Mouse (Mus musculus) T-helper 17 cell (primary cell): ENCODE measurements around the gene Olfml1.

Experiments
- in situ Hi-C, 2 experiments: fragments of 300-600 bp; cut with MboI, MseI; formaldehyde crosslinking; loops; 1 replicate in 1 of 2; 2 replicates in 1 of 2; pipeline ENCODE4 v1.15.1; 2025; ENCODE audit warnings: high pct_unique_total_duplicates in 2 of 2

Olfml1 gene

GRCm38 (mm10) chr7:107594857-107595402 lies 27.7 kb downstream of the Olfml1 start, which contains the start of gene Ppfibp2:
Gene Ppfibp2, plus strand, starts transcription at chr7:107595207.
- in situ Hi-C loops = no loop called here

DNA sequence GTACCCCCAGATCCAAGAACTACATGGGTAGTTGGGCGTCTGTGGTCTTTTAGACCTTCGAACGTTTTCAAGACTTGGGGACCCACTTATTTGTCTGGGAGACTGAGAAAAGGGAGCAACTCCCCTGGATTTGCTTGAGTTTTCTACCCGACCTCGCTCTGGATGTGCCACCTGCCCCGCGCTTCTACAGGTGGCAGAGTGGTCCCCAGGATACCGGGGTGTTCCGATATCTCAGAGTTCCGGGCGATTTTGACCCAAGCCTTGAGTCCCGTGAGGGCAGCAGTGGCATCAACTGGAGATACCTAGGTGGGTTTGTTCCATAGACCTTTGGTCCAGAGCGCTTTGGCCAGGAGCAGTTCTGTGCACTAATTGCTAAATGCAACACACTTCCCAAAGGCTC lies 28.2 kb downstream of the Olfml1 start:
- in situ Hi-C loops = no loop called here

DNA sequence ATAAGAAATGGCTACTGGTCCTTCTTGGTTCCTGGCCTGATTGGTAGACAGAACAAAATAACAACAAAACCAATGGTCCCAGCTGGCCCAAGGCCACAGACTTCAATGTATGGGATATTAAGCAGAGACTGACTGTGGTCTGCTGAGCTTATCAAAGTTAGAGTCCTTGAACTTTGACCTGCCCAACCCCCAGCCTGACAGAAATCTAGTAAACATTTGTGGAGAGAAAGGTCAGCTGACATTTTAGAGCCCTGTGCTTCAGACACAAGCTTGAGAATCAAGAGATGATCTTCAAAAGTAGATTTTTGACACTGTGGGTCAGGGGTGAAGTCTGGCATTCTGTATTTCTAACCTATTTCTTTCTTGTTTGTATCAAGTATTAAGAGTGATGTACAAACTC lies 29.5 kb downstream of the Olfml1 start:
- in situ Hi-C loops = no loop called here

- in situ Hi-C loops = no loop called here
Observed at GRCm38 (mm10) chr7:107597956-107598355, 30.7 kb downstream of the Olfml1 start.

DNA sequence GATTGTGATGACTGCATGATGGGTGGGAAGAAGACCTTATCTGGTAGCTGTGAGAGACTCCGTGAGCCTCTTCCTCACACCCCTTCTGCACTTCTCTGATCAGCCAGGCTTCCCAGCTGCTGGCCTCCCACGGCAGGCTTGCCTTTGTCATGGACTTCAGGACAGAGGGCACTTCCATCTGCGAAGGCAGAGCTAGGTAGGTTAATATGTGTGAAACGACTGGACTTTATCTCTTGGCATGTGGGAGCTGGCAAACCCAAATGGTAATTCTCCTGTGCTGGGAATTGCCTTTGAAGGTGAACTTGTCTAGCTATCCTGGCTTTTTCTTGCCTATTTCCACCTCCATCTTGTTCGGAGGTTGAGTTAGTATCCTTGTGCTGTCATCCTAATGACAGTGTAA lies 33.4 kb downstream of the Olfml1 start:
- in situ Hi-C loops = loop anchor here in 1 of 2 experiments (10.0 kb wide), 1 partner anchor 1354 kb away; the partner anchor contains the start of gene Tub

DNA sequence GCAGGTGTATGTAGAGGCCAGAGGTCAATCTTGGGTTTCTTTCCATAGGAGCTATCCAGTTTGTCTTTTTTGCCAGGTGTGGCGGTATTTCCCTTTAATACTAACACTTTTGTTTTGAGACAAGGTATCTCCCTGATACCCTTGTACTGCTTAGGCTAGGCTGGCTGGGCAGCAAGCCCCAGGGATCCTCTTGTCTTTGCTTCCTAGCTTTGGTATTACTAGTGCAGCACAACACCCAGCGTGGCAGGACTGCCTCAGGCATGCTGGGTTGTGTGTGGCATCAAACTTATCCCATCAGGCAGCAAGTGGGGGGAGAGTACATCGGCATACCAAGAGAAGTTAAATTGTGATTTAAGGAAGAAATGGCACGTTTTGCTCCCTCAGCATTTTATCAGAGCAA lies 35.3 kb downstream of the Olfml1 start:
- in situ Hi-C loops = loop anchor here in 1 of 2 experiments (10.0 kb wide), 1 partner anchor 1352 kb away; the partner anchor contains the start of gene Tub

- in situ Hi-C loops = loop anchor here in 1 of 2 experiments (10.0 kb wide), 1 partner anchor 1352 kb away; the partner anchor contains the start of gene Tub
Observed at GRCm38 (mm10) chr7:107602913-107603312, 35.7 kb downstream of the Olfml1 start.

- in situ Hi-C loops = loop anchor here in 1 of 2 experiments (10.0 kb wide), 1 partner anchor 1347 kb away; the partner anchor contains the start of gene Tub
Observed at GRCm38 (mm10) chr7:107607766-107608165, 40.5 kb downstream of the Olfml1 start.

DNA sequence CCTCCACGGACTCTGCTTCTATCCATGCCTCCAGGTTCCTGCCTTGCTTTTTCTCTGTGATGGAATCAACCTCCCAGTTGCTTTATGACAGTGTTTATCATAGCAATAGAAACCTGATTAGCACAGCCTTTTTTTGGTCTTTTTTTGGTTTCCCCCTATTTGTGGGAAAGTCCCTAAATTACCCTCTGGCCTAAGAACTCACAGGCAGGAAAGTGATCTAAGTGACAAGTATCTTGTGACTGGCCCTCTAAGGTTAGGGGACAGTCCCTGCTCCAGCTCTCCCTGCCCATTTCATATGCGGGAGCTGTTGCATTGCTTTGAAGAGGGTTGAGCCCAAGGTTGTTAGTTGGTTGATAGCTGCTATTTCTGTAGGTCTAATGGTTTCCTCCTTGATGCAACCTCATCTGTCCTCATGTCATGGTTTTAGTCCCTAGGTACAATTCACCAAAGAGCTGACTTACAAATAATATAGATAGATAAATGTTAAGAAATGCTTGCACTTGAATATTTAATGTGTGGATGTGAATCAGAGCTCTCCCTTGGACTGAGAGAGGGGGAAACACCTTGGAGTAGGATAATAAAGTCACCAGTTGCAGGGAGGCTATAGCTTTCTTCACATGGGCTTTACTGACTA lies 42.5 kb downstream of the Olfml1 start:
- in situ Hi-C loops = loop anchor here in 1 of 2 experiments (10.0 kb wide), 1 partner anchor 1345 kb away; the partner anchor contains the start of gene Tub

- in situ Hi-C loops = no loop called here
Observed at GRCm38 (mm10) chr7:107610880-107611279, 43.6 kb downstream of the Olfml1 start.

GRCm38 (mm10) chr7:107618028-107618992 lies 51.1 kb downstream of the Olfml1 start:
- in situ Hi-C loops = no loop called here

DNA sequence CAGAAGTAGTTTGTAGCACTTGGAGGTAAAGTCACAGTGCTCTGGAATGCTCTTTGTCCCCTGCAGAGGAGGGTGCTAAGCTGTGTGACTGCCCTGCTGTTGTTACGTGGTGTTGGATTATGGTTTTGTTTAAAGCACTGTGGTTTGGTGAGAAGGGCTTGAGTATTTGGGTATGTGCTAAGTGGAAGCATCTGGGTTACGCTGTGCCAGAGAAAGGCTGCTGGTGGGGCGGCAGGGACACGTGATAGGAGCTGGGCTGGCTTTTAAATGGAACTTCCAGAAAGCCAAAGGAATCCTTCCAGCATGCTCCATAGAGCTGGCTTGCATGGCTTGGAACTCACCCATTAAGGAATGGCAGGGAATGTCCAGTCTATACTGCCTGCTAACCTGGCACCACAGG lies 52.0 kb downstream of the Olfml1 start:
- in situ Hi-C loops = no loop called here

DNA sequence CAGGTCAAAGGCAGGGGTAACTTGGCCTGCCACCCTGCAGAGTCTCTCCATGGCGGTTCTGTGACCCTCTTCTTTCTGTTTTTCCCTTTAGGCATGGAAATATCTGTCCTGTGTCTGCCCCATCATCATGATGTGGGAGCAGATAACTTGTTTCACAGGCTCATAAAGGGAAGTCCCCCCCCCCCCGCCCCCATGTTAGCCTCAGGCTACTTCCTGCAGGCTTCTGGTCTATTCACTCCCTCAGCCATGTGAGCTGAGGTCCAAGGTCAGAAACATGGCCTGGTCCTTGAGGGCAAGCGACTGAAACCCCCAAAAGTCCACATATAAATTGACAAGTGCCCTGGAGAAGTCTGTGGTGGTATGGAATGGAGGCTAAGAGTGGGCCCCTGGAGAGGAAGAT lies 52.9 kb downstream of the Olfml1 start:
- in situ Hi-C loops = no loop called here

- in situ Hi-C loops = no loop called here
Observed at GRCm38 (mm10) chr7:107624432-107624831, 57.2 kb downstream of the Olfml1 start.

DNA sequence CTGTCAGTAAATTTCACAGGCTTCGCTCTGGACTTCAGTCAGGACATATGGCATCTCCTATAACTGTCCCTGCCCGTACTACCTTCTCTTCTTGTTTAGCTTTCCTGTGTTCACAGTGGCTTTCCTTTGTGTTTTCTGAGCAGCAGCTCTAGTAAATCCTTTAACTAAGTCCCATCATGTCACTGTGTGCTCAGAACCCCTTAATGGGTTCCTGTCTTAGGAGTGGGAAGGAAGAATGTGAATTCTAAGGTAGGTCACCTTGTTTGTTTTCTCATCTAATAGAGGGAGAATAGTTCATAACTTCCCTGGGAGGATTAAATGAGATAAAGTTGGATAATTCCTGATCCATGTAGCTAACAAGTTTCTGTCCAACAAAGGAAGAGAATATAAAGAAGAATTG lies 57.8 kb downstream of the Olfml1 start, which contains the start of gene 5330417H12Rik:
5330417H12Rik (minus strand) TSS at position 101 of the 400 bp plus-strand sequence.
- in situ Hi-C loops = no loop called here

GRCm38 (mm10) chr7:107625781-107626180 lies 58.5 kb downstream of the Olfml1 start:
- in situ Hi-C loops = no loop called here

GRCm38 (mm10) chr7:107628383-107628782 lies 61.1 kb downstream of the Olfml1 start:
- in situ Hi-C loops = no loop called here

DNA sequence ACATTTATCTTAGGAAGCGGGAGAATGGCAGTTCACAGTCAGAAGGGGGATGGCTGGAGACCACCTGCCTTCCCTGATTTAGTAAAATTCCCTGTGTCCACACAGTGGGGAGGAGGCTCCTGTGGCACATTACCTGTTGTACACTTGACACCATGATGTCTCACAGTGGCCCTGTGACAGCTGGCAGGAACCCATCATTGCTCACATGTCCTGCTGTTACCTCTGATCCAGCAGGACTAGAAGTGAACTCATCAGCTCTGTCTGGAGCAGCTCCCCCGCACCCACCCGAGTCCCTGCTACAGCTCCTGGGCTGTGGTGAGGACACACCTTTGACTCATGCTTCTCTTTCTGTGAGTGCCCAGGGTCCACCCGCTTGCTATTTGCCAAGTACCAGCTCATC lies 66.0 kb downstream of the Olfml1 start:
- in situ Hi-C loops = no loop called here

DNA sequence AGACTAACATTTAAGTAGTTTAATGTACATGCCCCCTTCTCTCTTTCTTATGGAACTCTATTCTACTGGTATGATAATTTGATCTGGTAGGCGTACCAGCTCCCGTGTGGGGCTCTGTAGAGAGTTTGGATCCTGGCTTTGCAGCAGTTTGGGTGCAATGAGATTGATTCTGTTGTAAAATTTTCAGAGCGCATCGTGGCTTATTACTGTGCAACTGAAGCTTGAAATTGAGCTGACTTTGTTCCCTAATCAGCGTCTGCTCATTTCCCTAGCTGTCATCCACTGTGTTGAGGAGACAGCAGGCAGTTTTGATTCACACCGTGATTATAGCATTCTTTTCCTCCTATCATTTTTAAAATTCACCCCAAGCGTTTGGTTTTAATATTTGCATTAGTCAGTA lies 70.2 kb downstream of the Olfml1 start:
- in situ Hi-C loops = no loop called here

DNA sequence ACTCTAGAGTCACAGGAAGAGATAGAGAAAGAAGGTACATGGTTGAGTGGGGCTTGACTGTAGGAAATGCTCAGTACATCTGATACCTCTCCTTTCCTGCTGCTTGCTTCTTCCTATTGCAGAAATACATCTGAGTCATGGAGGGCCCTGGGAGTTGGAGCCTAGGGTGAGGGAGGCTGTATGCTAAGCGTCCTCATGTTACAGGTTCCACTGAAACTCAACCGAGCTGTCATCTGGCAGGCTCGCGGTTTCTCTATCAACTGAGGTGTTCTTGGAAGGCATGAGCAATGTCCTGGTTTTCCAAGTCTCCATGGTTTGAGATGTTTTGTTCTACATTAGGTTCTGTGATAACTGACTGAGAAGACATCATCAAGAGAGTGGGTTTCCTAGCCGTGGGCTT lies 70.8 kb downstream of the Olfml1 start:
- in situ Hi-C loops = no loop called here
